Mouse (Mus musculus) CH12.LX (cell line): Measurements from ENCODE around the gene Dnase1l2. TPM values are rescaled to one million over a fixed set of nuclear protein-coding genes. Genes with fewer than 3 reads are reported as not detected.

ENCODE experiments used
- DNase-seq: peaks from one replicate; pipeline ENCODE4 v3.0.0-alpha.2; 2013; ENCODE audit errors: extremely low read depth
- H3K27ac ChIP-seq: 2 replicates; pipeline ENCODE4 v1.5.1; 2012; ENCODE audit warnings: low read depth, mild to moderate bottlenecking, control low read depth, moderate library complexity; ENCODE audit not compliant: insufficient read depth
- H3K27me3 ChIP-seq: replicated peaks from 2 replicates; pipeline ENCODE3; 2012; ENCODE audit warnings: inconsistent platforms
- H3K36me3 ChIP-seq, 2 experiments: replicated peaks in 1 of 2; 2 replicates each; pipeline versions ENCODE3 to v1.6.1; 2012; ENCODE audit warnings: inconsistent platforms in 1 of 2, low read length in 1 of 2, mild to moderate bottlenecking in 1 of 2, mixed read lengths in 1 of 2, moderate library complexity in 1 of 2; ENCODE audit not compliant: control insufficient read depth in 1 of 2, insufficient read depth in 1 of 2
- H3K4me1 ChIP-seq, 2 experiments: 2 replicates each; pipeline ENCODE4 v1.6.1; 2012; ENCODE audit warnings: inconsistent platforms in 1 of 2, moderate library complexity in 1 of 2; ENCODE audit not compliant: insufficient read depth in 2 of 2, control insufficient read depth in 1 of 2
- H3K4me2 ChIP-seq: 2 replicates; pipeline ENCODE4 v1.6.1; 2012; ENCODE audit warnings: low read depth, mild to moderate bottlenecking, control low read depth; ENCODE audit not compliant: poor library complexity, insufficient read depth, severe bottlenecking
- H3K4me3 ChIP-seq, 3 experiments: fragments of 150-350 bp in 1 of 3; sonication (generic) in 1 of 3; replicated peaks in 1 of 3; 2 replicates each; pipeline versions ENCODE3 to v1.5.1; 2011 to 2012; ENCODE audit warnings: low read depth in 2 of 3, low read length in 2 of 3, mild to moderate bottlenecking in 2 of 3, moderate library complexity in 2 of 3, control low read depth in 1 of 3, improper control_type of control experiment in 1 of 3, inconsistent platforms in 1 of 3, mixed read lengths in 1 of 3; ENCODE audit not compliant: poor library complexity in 1 of 3
- H3K79me2 ChIP-seq: replicated peaks from 2 replicates; pipeline ENCODE4 v1.6.1; 2012; ENCODE audit warnings: mild to moderate bottlenecking, moderate library complexity; ENCODE audit not compliant: control insufficient read depth, poor library complexity, insufficient read depth, severe bottlenecking; ENCODE audit errors: extremely low read depth
- H3K9ac ChIP-seq: 2 replicates; pipeline ENCODE4 v1.6.1; 2012; ENCODE audit warnings: low read depth, mild to moderate bottlenecking, control low read depth, moderate library complexity; ENCODE audit not compliant: insufficient read depth
- H3K9me3 ChIP-seq: replicated peaks from 2 replicates; pipeline ENCODE3; 2012; ENCODE audit warnings: low read length, inconsistent platforms, mixed read lengths
- CTCF ChIP-seq, 2 experiments: IDR thresholded peaks in 1 of 2; conservative IDR thresholded peaks in 1 of 2; 2 replicates each; pipeline ENCODE4 v1.5.1; 2011 to 2012; ENCODE audit warnings: low read depth in 2 of 2, low read length in 2 of 2, improper control_type of control experiment in 1 of 2, inconsistent platforms in 1 of 2, mild to moderate bottlenecking in 1 of 2, moderate library complexity in 1 of 2
- IRF4 ChIP-seq: IDR thresholded peaks from 2 replicates; pipeline ENCODE4 v1.6.1; 2014; ENCODE audit warnings: low read depth, mild to moderate bottlenecking, inconsistent platforms, low read length, improper control_type of control experiment
- RCOR1 ChIP-seq: conservative IDR thresholded peaks from 2 replicates; pipeline ENCODE4 v1.6.1; 2012; ENCODE audit warnings: low read depth, mild to moderate bottlenecking, inconsistent platforms, low read length, improper control_type of control experiment
- SMC3 ChIP-seq: IDR thresholded peaks from 2 replicates; pipeline ENCODE4 v1.6.1; 2011; ENCODE audit warnings: low read depth, low read length, improper control_type of control experiment
- dilution Hi-C: fragments of 300-500 bp; cut with MboI; formaldehyde crosslinking; loops from 2 replicates; pipeline ENCODE4 v1.14.3; 2020; ENCODE audit warnings: low sequenced_read_pairs; ENCODE audit not compliant: extremely low pct_unique_long_range_greater_than_20kb, extremely low pct_ligation_motif_present
- in situ Hi-C: fragments of 300-500 bp; cut with MboI; formaldehyde crosslinking; loops from 3 replicates; pipeline ENCODE4 v1.14.3; 2019; ENCODE audit warnings: low sequenced_read_pairs, low pct_ligation_motif_present, low pct_unique_long_range_greater_than_20kb, mixed read lengths
- polyA plus RNA-seq: library from polyadenylated mRNA; unstranded; fragments of >175 nt; gene quantifications from 2 replicates; pipeline ENCODE4 v1.2.1, GENCODE M21; 2012; ENCODE audit warnings: low read depth; ENCODE audit not compliant: insufficient read length
- total RNA-seq, 2 experiments: library from RNA; depleted of rRNA; stranded (reverse); fragments of 300-350 nt in 1 of 2; fragments of >200 nt in 1 of 2; gene quantifications; 2 replicates each; pipeline ENCODE4 v1.2.3; 2012 to 2014

Gene Dnase1l2
- total and polyA plus RNA-seq, 3 experiments: 0.82 to 1.5 (median 1.1) TPM

- dilution Hi-C loops (no loop called here), in situ Hi-C loops (no loop called here)
- H3K9me3 ChIP-seq: no peaks in the 10 kb centered on the region
- H3K27me3 ChIP-seq: no peaks in the 10 kb centered on the region
- DNase-seq: no peak
- no peak overlapping the region for H3K4me2 ChIP-seq
- H3K9ac ChIP-seq: no peak overlapping the region
- no peak overlapping the region for H3K4me3 ChIP-seq
- TF ChIP-seq IRF4 (no peak), RCOR1 (no peak), CTCF (conservative IDR thresholded peaks at IDR 0.05 in 1 of 2, IDR thresholded peaks at IDR 0.05 in 1 of 2; ENCODE audit: low read depth in 2 of 2, low read length in 2 of 2) (peak; percentile 44 to 49), SMC3 (peak; percentile 24; the same call in 1 of the 2 replicates)
- no peaks in the 10 kb centered on the region for H3K79me2 ChIP-seq
- H3K4me1 ChIP-seq: no peaks in the 10 kb centered on the region
- H3K36me3 ChIP-seq: peaks cover 4 to 71% of the 10 kb centered on the region in 2 experiments
- H3K27ac ChIP-seq: no peak overlapping the region
Measured at GRCm38 (mm10) chr17:24391149-24391548, 51.8 kb downstream of the Dnase1l2 start.

Other genes starting within 250 kb of the Dnase1l2 start
Only the 20 nearest of the 22 such genes appear.
- gene Ntn3, start 233.6 kb downstream of the Dnase1l2 start, total RNA-seq (2012; rRNA removed): 0.08 TPM in 2 replicates
- gene Ntn3, start 233.6 kb downstream of the Dnase1l2 start, total RNA-seq (2014; rRNA removed): not detected in 2 replicates
- gene Ntn3, start 233.6 kb downstream of the Dnase1l2 start, polyA plus RNA-seq: 0.10 TPM in 1 of 2 replicates, not detected in the other
- gene Tedc2, start 222.3 kb downstream of the Dnase1l2 start, total RNA-seq (2012; rRNA removed): 11.8 and 13.6 TPM in 2 replicates
- gene Tedc2, start 222.3 kb downstream of the Dnase1l2 start, total RNA-seq (2014; rRNA removed): 14.1 and 14.7 TPM in 2 replicates
- 14.1 and 14.5 TPM in 2 replicates for gene Tedc2, start 222.3 kb downstream of the Dnase1l2 start, polyA plus RNA-seq
- 40.1 and 40.9 TPM in 2 replicates for gene Ccnf, start 191.6 kb downstream of the Dnase1l2 start, total RNA-seq (2012; rRNA removed)
- 26.4 and 27.7 TPM in 2 replicates for gene Ccnf, start 191.6 kb downstream of the Dnase1l2 start, total RNA-seq (2014; rRNA removed)
- 57.6 and 60.7 TPM in 2 replicates for gene Ccnf, start 191.6 kb downstream of the Dnase1l2 start, polyA plus RNA-seq
- not detected in 2 replicates for gene Abca17, start 92.0 kb downstream of the Dnase1l2 start, total RNA-seq (2012; rRNA removed)
- gene Abca17, start 92.0 kb downstream of the Dnase1l2 start, total RNA-seq (2014; rRNA removed): 0.35 TPM in 1 of 2 replicates, not detected in the other
- gene Abca17, start 92.0 kb downstream of the Dnase1l2 start, polyA plus RNA-seq: not detected in 2 replicates
- 5.7 and 8.4 TPM in 2 replicates for gene Abca3, start 91.2 kb downstream of the Dnase1l2 start, total RNA-seq (2012; rRNA removed)
- gene Abca3, start 91.2 kb downstream of the Dnase1l2 start, total RNA-seq (2014; rRNA removed): 3.9 and 4.0 TPM in 2 replicates
- 8.7 and 9.1 TPM in 2 replicates for gene Abca3, start 91.2 kb downstream of the Dnase1l2 start, polyA plus RNA-seq
- 160 and 186 TPM in 2 replicates for gene Rnps1, start 28.5 kb downstream of the Dnase1l2 start, total RNA-seq (2012; rRNA removed)
- 288 and 302 TPM in 2 replicates for gene Rnps1, start 28.5 kb downstream of the Dnase1l2 start, total RNA-seq (2014; rRNA removed)
- 252 and 255 TPM in 2 replicates for gene Rnps1, start 28.5 kb downstream of the Dnase1l2 start, polyA plus RNA-seq
- 97.4 and 122 TPM in 2 replicates for gene Eci1, start 16.5 kb downstream of the Dnase1l2 start, total RNA-seq (2012; rRNA removed)
- 94.7 and 100 TPM in 2 replicates for gene Eci1, start 16.5 kb downstream of the Dnase1l2 start, total RNA-seq (2014; rRNA removed)
- gene Eci1, start 16.5 kb downstream of the Dnase1l2 start, polyA plus RNA-seq: 70.1 and 74.1 TPM in 2 replicates
- gene E4f1, start 27.2 kb upstream of the Dnase1l2 start, total RNA-seq (2012; rRNA removed): 21.5 and 22.7 TPM in 2 replicates
- 10.0 and 10.2 TPM in 2 replicates for gene E4f1, start 27.2 kb upstream of the Dnase1l2 start, total RNA-seq (2014; rRNA removed)
- gene E4f1, start 27.2 kb upstream of the Dnase1l2 start, polyA plus RNA-seq: 16.2 and 17.4 TPM in 2 replicates
- 14.2 and 17.3 TPM in 2 replicates for gene Pgp, start 27.3 kb upstream of the Dnase1l2 start, total RNA-seq (2012; rRNA removed)
- gene Pgp, start 27.3 kb upstream of the Dnase1l2 start, total RNA-seq (2014; rRNA removed): 31.1 and 41.8 TPM in 2 replicates
- 41.1 and 41.6 TPM in 2 replicates for gene Pgp, start 27.3 kb upstream of the Dnase1l2 start, polyA plus RNA-seq
- gene Bricd5, start 30.8 kb upstream of the Dnase1l2 start, total RNA-seq (2012; rRNA removed): 0.98 and 1.1 TPM in 2 replicates
- not detected in 2 replicates for gene Bricd5, start 30.8 kb upstream of the Dnase1l2 start, total RNA-seq (2014; rRNA removed)
- gene Bricd5, start 30.8 kb upstream of the Dnase1l2 start, polyA plus RNA-seq: 0.61 TPM in 1 of 2 replicates, not detected in the other
- gene Mlst8, start 36.0 kb upstream of the Dnase1l2 start, total RNA-seq (2012; rRNA removed): 10.0 and 13.6 TPM in 2 replicates
- gene Mlst8, start 36.0 kb upstream of the Dnase1l2 start, total RNA-seq (2014; rRNA removed): 10.9 and 14.0 TPM in 2 replicates
- 21.8 and 24.7 TPM in 2 replicates for gene Mlst8, start 36.0 kb upstream of the Dnase1l2 start, polyA plus RNA-seq
- 0.08 and 0.21 TPM in 2 replicates for gene Caskin1, start 45.5 kb upstream of the Dnase1l2 start, total RNA-seq (2012; rRNA removed)
- not detected in 2 replicates for gene Caskin1, start 45.5 kb upstream of the Dnase1l2 start, total RNA-seq (2014; rRNA removed)
- gene Caskin1, start 45.5 kb upstream of the Dnase1l2 start, polyA plus RNA-seq: 0.71 and 0.80 TPM in 2 replicates
- 122 and 127 TPM in 2 replicates for gene Traf7, start 84.8 kb upstream of the Dnase1l2 start, total RNA-seq (2012; rRNA removed)
- 109 and 114 TPM in 2 replicates for gene Traf7, start 84.8 kb upstream of the Dnase1l2 start, total RNA-seq (2014; rRNA removed)
- 167 and 176 TPM in 2 replicates for gene Traf7, start 84.8 kb upstream of the Dnase1l2 start, polyA plus RNA-seq
- 1.3 and 2.2 TPM in 2 replicates for gene Rab26, start 91.1 kb upstream of the Dnase1l2 start, total RNA-seq (2012; rRNA removed)
- gene Rab26, start 91.1 kb upstream of the Dnase1l2 start, total RNA-seq (2014; rRNA removed): 0.36 TPM in 1 of 2 replicates, not detected in the other
- gene Rab26, start 91.1 kb upstream of the Dnase1l2 start, polyA plus RNA-seq: 0.40 and 0.74 TPM in 2 replicates
- 11.1 and 13.4 TPM in 2 replicates for gene Pkd1, start 106.7 kb upstream of the Dnase1l2 start, total RNA-seq (2012; rRNA removed)
- gene Pkd1, start 106.7 kb upstream of the Dnase1l2 start, total RNA-seq (2014; rRNA removed): 2.7 and 2.8 TPM in 2 replicates
- 7.5 and 8.3 TPM in 2 replicates for gene Pkd1, start 106.7 kb upstream of the Dnase1l2 start, polyA plus RNA-seq
- 35.2 and 35.4 TPM in 2 replicates for gene Tsc2, start 189.5 kb upstream of the Dnase1l2 start, total RNA-seq (2012; rRNA removed)
- gene Tsc2, start 189.5 kb upstream of the Dnase1l2 start, total RNA-seq (2014; rRNA removed): 7.8 and 9.1 TPM in 2 replicates
- 54.4 and 69.8 TPM in 2 replicates for gene Tsc2, start 189.5 kb upstream of the Dnase1l2 start, polyA plus RNA-seq
- 21.9 and 24.0 TPM in 2 replicates for gene Nthl1, start 189.6 kb upstream of the Dnase1l2 start, total RNA-seq (2012; rRNA removed)
- gene Nthl1, start 189.6 kb upstream of the Dnase1l2 start, total RNA-seq (2014; rRNA removed): 20.1 TPM in 2 replicates
- 20.4 and 25.7 TPM in 2 replicates for gene Nthl1, start 189.6 kb upstream of the Dnase1l2 start, polyA plus RNA-seq
- gene Slc9a3r2, start 207.2 kb upstream of the Dnase1l2 start, total RNA-seq (2012; rRNA removed): 4.4 and 5.5 TPM in 2 replicates
- 1.8 and 2.1 TPM in 2 replicates for gene Slc9a3r2, start 207.2 kb upstream of the Dnase1l2 start, total RNA-seq (2014; rRNA removed)
- 4.8 and 5.1 TPM in 2 replicates for gene Slc9a3r2, start 207.2 kb upstream of the Dnase1l2 start, polyA plus RNA-seq
- not detected in 2 replicates for gene Npw, start 215.4 kb upstream of the Dnase1l2 start, total RNA-seq (2012; rRNA removed)
- gene Npw, start 215.4 kb upstream of the Dnase1l2 start, total RNA-seq (2014; rRNA removed): not detected in 2 replicates
- gene Npw, start 215.4 kb upstream of the Dnase1l2 start, polyA plus RNA-seq: not detected in 2 replicates
- gene Zfp598, start 226.6 kb upstream of the Dnase1l2 start, total RNA-seq (2012; rRNA removed): 27.9 and 31.8 TPM in 2 replicates
- gene Zfp598, start 226.6 kb upstream of the Dnase1l2 start, total RNA-seq (2014; rRNA removed): 22.1 and 23.4 TPM in 2 replicates
- gene Zfp598, start 226.6 kb upstream of the Dnase1l2 start, polyA plus RNA-seq: 43.5 and 54.0 TPM in 2 replicates